Mouse (Mus musculus) brain, embryonic 14.5 days (tissue): ENCODE data around the gene Rnf185. TPM values are rescaled to one million over a fixed set of nuclear protein-coding genes. Genes with fewer than 3 reads are reported as not detected.
A peak's percentile ranks its signal among the peaks of the same experiment; 100 is the strongest.

ENCODE experiments used
- DNase-seq: peaks from one replicate; pipeline ENCODE4 v3.0.0-alpha.2; 2011; ENCODE audit warnings: low read depth
- CTCF ChIP-seq: fragments of 200-500 bp; IDR thresholded peaks from 2 replicates; pipeline ENCODE4 v1.5.1; 2012; ENCODE audit warnings: inconsistent platforms, mild to moderate bottlenecking, moderate library complexity, borderline replicate concordance; ENCODE audit not compliant: insufficient read depth, insufficient read length; ENCODE audit errors: extremely low read depth
- POLR2A ChIP-seq: fragments of 200-500 bp; IDR thresholded peaks from 2 replicates; pipeline ENCODE4 v1.6.1; 2012; ENCODE audit warnings: mild to moderate bottlenecking, inconsistent platforms, borderline replicate concordance; ENCODE audit not compliant: poor library complexity, insufficient read depth, insufficient read length, severe bottlenecking; ENCODE audit errors: extremely low read depth
- polyA plus RNA-seq: library from polyadenylated mRNA; depleted of rRNA; stranded (reverse); fragments of >200 nt; gene quantifications from 2 replicates; pipeline ENCODE4 v1.2.3, GENCODE M21; 2012

Gene Rnf185
- polyA plus RNA-seq, 1 experiment, result 46.9 TPM

DNA sequence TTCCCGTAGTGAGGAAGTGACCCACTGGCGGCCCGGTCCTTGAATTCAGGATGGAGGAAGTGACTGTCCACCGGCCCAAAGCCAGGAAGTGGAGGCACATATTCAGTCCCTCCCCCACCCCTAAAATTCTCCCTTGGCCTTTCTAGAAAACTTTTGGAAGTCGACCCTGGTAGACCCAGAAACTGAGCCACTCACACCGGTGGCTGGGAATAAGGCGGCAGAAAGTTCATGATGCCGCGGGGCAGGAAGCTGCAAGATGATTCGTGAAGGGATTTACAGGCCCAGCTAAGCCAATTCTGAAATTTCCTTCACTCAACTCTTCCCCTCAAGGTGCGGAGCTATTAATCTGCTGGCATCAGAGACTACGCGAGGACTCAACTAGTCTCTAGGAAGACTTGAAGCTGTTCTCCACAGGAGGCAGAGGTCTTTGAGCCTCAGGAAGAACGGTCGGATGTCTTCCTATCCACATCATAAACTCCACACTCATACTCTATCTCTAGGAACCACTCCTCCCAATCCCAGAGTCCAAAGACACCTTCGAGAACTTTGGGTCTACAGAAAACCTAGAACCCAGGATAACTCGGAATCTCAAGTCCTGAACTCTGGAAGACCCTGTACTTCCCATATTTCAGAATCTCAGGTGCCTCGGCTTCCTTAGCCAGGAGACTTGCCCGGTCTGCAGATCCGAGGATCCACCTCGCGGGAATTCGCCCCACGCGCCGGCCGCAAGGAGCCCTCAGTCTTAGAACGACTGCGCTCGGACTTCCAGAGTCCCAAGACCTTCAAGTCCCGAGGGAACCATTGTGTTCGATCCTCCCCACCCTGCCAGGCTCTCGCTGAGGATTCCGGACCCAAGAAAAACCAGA, 43.8 kb downstream of the Rnf185 start:
- no peak for TF ChIP-seq POLR2A
- TF ChIP-seq CTCF, result no peak
- DNase-seq, result peak; percentile 20

DNA sequence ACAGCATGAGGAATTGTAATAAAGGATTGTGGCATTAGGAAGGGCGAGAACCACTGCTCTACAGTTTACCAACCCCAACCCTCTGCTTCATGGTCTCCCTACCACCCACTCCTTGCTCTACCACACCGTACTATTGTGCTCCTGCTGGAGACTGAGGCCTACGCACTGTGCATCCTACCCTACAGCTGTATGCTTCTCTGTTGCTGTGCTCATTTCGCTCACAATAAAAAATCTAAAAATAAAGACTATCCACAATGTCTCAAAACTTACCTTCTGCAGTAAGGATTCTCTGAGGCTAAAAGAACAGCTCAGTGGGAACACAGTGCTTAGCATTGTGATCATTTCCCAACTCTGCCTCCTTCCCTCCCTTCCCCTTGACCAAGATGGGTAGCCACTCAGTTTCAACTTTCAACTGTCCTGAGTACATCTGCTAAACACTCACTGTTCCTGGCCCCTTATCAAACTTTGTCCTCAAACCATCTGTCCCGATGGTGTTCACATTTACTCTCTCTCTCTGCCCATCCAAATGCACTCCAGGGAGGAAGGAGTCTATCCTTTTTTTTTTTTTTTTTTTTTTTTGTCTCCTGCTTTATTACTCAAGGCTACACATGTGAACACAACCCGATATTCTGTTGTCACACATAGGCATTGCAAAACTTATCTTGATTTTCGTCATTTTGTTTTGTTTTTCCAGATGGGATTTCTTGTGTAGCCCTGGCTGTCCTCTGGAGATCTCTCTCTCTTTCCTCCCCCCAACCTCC, 47.7 kb downstream of the Rnf185 start:
- DNase-seq, result no peak
- TF ChIP-seq CTCF (no peak), POLR2A (no peak)

DNA sequence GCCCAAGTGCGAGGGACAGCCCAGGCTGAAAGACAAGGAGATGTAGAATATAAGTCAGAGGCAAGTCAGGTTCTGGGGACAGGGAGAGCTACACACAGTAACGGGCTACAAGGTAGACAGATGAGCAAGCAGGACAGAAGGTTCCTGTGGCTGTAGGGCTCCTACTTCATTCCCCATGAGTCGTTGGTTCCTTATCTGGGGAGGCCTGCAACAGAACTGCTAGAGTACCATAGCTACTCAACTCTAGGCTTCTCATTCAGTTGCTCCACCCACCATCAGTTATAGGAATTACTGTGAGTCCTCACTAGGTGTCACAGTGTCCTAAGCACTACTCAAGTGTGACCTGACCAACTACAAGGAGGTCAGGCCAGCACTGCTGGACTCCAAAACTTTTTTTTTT, 49.1 kb downstream of the Rnf185 start:
- DNase-seq, result no peak
- TF ChIP-seq CTCF (no peak), POLR2A (no peak)

DNA sequence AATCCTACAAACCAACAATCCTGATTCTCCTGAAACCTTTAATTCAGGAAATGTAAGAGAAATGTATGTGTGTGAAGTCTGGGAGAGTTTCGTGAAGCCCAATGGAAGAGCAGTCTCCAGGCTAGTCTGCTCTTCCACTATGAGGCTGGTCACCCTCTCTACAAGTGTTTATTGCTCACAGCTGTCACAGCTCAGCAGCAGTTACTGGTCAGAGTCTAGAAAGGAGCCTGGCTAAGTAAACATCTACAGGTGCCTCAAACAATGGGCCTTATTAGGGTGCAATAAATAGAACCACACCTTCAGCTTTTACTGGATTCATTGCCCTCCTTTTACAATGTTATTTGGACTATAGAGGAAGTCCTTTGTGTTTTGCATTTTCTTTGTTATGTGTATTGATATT, 53.8 kb downstream of the Rnf185 start:
- TF ChIP-seq POLR2A, result no peak
- TF ChIP-seq CTCF, result no peak
- DNase-seq, result no peak

DNA sequence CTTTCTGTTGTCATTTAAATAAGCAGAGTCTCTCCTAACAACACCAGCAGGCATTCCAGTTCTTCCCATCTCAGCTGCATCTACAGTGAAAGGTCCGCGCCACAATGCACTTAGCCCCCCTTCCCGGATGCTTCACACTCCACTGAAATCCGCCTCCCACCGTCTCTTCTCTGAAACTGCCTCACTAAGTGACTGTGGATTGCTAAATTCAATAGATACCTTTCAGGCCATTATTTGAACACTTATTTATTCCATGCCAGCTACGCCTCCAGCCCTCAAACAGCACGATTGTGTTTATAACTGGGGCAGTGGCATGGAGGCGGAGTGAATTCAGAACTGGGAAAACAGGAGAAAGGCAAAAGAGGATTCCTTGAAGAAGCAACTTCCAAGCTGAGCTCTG, 55.6 kb downstream of the Rnf185 start:
- DNase-seq, result peak; percentile 87
- TF ChIP-seq POLR2A (no peak), CTCF (no peak)

DNA sequence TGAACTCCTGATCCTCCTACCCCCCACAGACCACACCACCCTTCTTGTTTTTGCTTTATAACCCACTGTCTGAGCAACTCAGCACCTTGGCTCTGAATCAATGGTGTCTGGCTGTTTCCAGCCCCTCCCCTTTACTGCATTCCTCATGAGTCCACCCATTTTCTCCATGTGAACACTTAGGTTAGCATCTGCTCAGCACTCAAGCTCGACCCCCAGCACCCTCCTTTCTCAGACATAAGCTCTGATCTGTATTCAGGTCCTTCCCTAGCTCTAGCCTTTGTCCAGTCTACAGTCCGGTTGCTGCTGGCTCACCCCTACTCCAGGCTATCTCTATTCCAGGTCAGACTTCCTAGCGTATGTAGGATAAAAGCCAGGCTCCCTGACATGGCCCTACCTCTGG, 56.1 kb downstream of the Rnf185 start:
- DNase-seq, result peak; percentile 67
- no peak for TF ChIP-seq POLR2A
- no peak for TF ChIP-seq CTCF

DNA sequence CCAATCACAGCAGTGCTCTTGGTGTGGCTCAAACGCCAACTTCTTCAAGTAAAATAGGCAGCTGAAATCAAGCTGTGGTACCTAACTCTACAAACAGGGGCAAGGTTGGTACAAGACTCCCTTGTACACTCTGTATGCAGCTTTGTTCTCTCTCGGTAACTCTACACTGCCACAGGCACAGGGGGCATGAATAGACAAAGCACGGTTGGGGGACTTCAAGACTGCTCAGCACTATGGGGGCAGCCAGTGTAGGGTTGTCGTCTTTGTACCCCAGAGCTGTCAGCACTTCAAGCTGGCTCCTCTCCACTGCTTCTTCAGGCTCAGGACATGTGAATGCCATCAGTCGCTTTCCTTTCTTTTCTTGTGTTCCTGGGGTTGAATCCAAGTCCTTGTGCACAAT, 57.6 kb downstream of the Rnf185 start:
- TF ChIP-seq POLR2A, result no peak
- no peak for TF ChIP-seq CTCF
- DNase-seq, result peak; percentile 44

DNA sequence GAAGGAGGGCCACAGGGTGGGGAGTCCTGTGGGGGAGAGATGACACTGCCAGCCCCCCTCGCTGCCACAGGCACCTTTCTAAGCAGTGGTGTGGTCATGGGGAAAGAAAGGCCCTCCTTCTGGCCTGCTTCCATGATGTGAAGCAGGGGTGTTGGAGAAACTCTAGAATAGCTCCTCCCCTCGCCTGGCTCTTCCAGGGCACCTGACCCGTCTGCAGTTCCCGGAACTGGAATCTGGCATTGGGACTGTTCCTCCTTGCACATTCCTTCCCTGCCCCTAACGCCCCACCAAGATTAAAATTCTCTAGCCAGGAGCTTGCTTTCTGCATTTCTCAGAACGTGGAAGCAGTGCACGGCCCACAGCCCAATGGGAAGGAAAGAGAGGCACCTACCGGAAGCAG, 59.6 kb downstream of the Rnf185 start:
- DNase-seq, result no peak
- TF ChIP-seq POLR2A (no peak), CTCF (no peak)

DNA sequence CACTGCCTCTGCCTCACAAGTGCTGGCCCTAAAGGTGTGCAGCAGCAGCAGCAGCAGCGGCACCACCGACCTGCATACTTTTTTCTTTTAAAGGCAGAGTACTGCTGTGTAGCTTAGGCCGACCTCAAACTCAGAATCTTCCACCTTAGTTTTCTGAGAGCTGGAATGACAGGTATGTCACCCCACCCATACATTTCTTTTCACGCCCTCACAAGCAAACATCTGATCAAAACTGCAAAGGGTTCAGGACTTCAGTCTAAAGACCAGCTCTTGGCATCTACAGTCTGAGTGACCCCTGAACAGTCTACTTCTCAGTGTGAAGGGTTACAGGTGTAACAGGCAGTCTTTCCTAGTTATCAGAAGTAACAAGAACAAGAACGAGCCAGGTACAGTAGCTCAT, 61.4 kb downstream of the Rnf185 start:
- DNase-seq, result no peak
- TF ChIP-seq POLR2A, result no peak
- no peak for TF ChIP-seq CTCF

DNA sequence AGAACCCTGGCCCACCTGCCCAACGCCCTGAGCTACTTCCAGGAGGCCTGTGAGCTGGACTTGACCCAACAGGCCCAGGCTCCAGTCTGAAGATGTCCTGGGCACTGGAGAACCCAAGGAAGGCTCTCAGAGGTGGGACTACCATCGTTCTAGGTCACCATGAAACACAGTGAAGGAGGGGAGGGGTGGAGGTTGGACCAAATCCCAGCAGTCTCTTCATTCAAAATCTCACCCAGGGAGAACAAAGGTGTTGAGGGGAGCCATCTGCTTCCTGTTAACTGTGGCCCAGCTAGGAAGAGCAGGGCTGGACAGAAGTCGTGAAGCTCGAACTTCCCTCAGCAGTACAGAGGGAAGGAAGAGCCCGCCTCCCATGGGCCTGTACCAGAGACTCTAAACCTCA, 62.2 kb downstream of the Rnf185 start:
- DNase-seq, result no peak
- no peak for TF ChIP-seq CTCF
- TF ChIP-seq POLR2A, result no peak

DNA sequence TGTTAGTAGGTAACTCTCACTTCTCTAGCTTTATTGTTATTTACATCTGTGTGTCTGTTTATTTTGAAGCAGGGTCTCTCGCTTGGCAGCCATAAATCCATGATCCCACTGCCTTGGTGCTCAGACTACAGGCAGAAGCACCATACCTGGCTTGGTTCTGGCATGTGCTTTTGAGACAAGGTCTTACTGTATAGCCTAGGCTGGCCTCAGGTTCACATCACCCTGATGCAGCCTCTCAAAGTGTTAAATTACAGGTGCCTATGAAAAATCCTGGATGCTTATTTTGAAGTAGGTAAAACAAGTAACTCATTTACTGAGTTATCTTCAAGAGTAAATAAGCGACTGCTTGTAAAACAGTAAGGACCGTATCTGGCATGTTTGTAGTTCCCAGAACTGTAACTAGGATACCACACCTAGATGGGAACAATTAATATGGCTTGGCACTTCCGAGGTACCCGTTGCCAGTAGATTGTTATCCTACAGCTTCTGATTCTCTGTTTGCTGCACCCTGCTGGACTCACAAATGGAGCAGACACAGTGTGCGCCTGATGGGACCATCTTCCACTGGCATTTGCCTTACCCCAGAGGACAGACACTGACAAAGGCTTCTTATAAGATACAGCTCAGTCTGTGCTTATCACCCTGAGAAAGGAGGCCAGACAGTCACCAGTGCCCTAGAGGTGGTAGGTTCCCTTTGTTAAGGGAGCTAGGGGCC, 64.5 kb downstream of the Rnf185 start:
- TF ChIP-seq CTCF (no peak), POLR2A (no peak)
- DNase-seq, result no peak
